Mouse (Mus musculus): ENCODE data around the gene Pcdh15. TPM values are rescaled to one million over a fixed set of nuclear protein-coding genes. Genes with fewer than 3 reads are reported as not detected.

Pcdh15 gene
- polyA plus RNA-seq, 1 experiment from 2014 or later, result 0.31 TPM

GRCm38 (mm10) chr10:74414945-74415344 is 1315.8 kb downstream of the Pcdh15 start:
- H3K4me1 ChIP-seq, result no peaks in the 10 kb centered on the region
- H3K4me3 ChIP-seq, result no peak overlapping the region
- DNase-seq (ENCODE audit: low spot score), result no peak
- H3K36me3 ChIP-seq, result no peaks in the 10 kb centered on the region
- H3K9me3 ChIP-seq (replicated peaks), result no peaks in the 10 kb centered on the region
- no peaks in the 10 kb centered on the region for H3K27me3 ChIP-seq (ENCODE audit: low read depth, poor library complexity, severe bottlenecking)
- H3K27ac ChIP-seq (replicated peaks), result no peak overlapping the region
- 88% methylated on average over 1 of the region's 1 CpGs for WGBS

- Histone ChIP-seq H3K27ac (replicated peaks) (no peak overlapping the region), H3K36me3 (no peaks in the 10 kb centered on the region), H3K4me1 (no peaks in the 10 kb centered on the region), H3K27me3 (ENCODE audit: low read depth, poor library complexity, severe bottlenecking) (no peaks in the 10 kb centered on the region), H3K4me3 (no peak overlapping the region), H3K9me3 (replicated peaks) (no peaks in the 10 kb centered on the region)
- DNase-seq (ENCODE audit: low spot score), result no peak
- WGBS, result 79% methylated on average over 4 of the region's 4 CpGs
These were observed 1316.2 kb downstream of the Pcdh15 start for GRCm38 (mm10) chr10:74415359-74415758.

- H3K27ac ChIP-seq (replicated peaks), result no peak overlapping the region
- H3K36me3 ChIP-seq, result no peaks in the 10 kb centered on the region
- H3K4me3 ChIP-seq, result no peak overlapping the region
- 90% methylated on average over 10 of the region's 10 CpGs for WGBS
- H3K4me1 ChIP-seq, result no peaks in the 10 kb centered on the region
- H3K27me3 ChIP-seq (ENCODE audit: low read depth, poor library complexity, severe bottlenecking), result no peaks in the 10 kb centered on the region
- no peaks in the 10 kb centered on the region for H3K9me3 ChIP-seq (replicated peaks)
- DNase-seq (ENCODE audit: low spot score), result no peak
These were observed 1316.8 kb downstream of the Pcdh15 start for GRCm38 (mm10) chr10:74415949-74416348.

- no peaks in the 10 kb centered on the region for H3K4me1 ChIP-seq
- H3K4me3 ChIP-seq, result no peak overlapping the region
- no peaks in the 10 kb centered on the region for H3K36me3 ChIP-seq
- no peak for DNase-seq (ENCODE audit: low spot score)
- WGBS, result 91% methylated on average over 11 of the region's 11 CpGs
- H3K9me3 ChIP-seq (replicated peaks), result no peaks in the 10 kb centered on the region
- H3K27me3 ChIP-seq (ENCODE audit: low read depth, poor library complexity, severe bottlenecking), result no peaks in the 10 kb centered on the region
- no peak overlapping the region for H3K27ac ChIP-seq (replicated peaks)
These were observed 1350.9 kb downstream of the Pcdh15 start for GRCm38 (mm10) chr10:74450069-74450468.

GRCm38 (mm10) chr10:74463972-74464371 is 1364.8 kb downstream of the Pcdh15 start:
- H3K4me3 ChIP-seq, result no peak overlapping the region
- DNase-seq (ENCODE audit: low spot score), result no peak
- 42% methylated on average over 2 of the region's 2 CpGs for WGBS
- no peaks in the 10 kb centered on the region for H3K4me1 ChIP-seq
- no peak overlapping the region for H3K27ac ChIP-seq (replicated peaks)
- H3K9me3 ChIP-seq (replicated peaks), result no peaks in the 10 kb centered on the region
- no peaks in the 10 kb centered on the region for H3K27me3 ChIP-seq (ENCODE audit: low read depth, poor library complexity, severe bottlenecking)
- no peaks in the 10 kb centered on the region for H3K36me3 ChIP-seq

- WGBS, result 92% methylated on average over 3 of the region's 3 CpGs
- H3K4me1 ChIP-seq, result no peaks in the 10 kb centered on the region
- no peak overlapping the region for H3K27ac ChIP-seq (replicated peaks)
- DNase-seq (ENCODE audit: low spot score), result no peak
- no peaks in the 10 kb centered on the region for H3K9me3 ChIP-seq (replicated peaks)
- H3K4me3 ChIP-seq, result no peak overlapping the region
- H3K36me3 ChIP-seq, result no peaks in the 10 kb centered on the region
- no peaks in the 10 kb centered on the region for H3K27me3 ChIP-seq (ENCODE audit: low read depth, poor library complexity, severe bottlenecking)
These were observed 1381.6 kb downstream of the Pcdh15 start for GRCm38 (mm10) chr10:74480779-74481178.

- no peak overlapping the region for H3K27ac ChIP-seq (replicated peaks)
- WGBS, result 81% methylated on average over 3 of the region's 3 CpGs
- no peaks in the 10 kb centered on the region for H3K36me3 ChIP-seq
- no peak overlapping the region for H3K4me3 ChIP-seq
- peaks cover 5% of the 10 kb centered on the region; the same call in 1 of the 2 replicates for H3K4me1 ChIP-seq
- no peak for DNase-seq (ENCODE audit: low spot score)
- H3K9me3 ChIP-seq (replicated peaks), result no peaks in the 10 kb centered on the region
- no peaks in the 10 kb centered on the region for H3K27me3 ChIP-seq (ENCODE audit: low read depth, poor library complexity, severe bottlenecking)
These were observed 1413.2 kb downstream of the Pcdh15 start for GRCm38 (mm10) chr10:74512315-74512714.

- peaks cover 5% of the 10 kb centered on the region; the same call in 1 of the 2 replicates for H3K4me1 ChIP-seq
- no peaks in the 10 kb centered on the region for H3K27me3 ChIP-seq (ENCODE audit: low read depth, poor library complexity, severe bottlenecking)
- H3K36me3 ChIP-seq, result no peaks in the 10 kb centered on the region
- H3K4me3 ChIP-seq, result no peak overlapping the region
- H3K9me3 ChIP-seq (replicated peaks), result no peaks in the 10 kb centered on the region
- DNase-seq (ENCODE audit: low spot score), result no peak
- H3K27ac ChIP-seq (replicated peaks), result no peak overlapping the region
These were observed 1414.6 kb downstream of the Pcdh15 start for GRCm38 (mm10) chr10:74513743-74514142.

- WGBS, result 87% methylated on average over 2 of the region's 2 CpGs
- H3K27ac ChIP-seq (replicated peaks), result no peak overlapping the region
- no peaks in the 10 kb centered on the region for H3K4me1 ChIP-seq
- H3K4me3 ChIP-seq, result no peak overlapping the region
- DNase-seq (ENCODE audit: low spot score), result no peak
- H3K27me3 ChIP-seq (ENCODE audit: low read depth, poor library complexity, severe bottlenecking), result no peaks in the 10 kb centered on the region
- H3K36me3 ChIP-seq, result no peaks in the 10 kb centered on the region
- no peaks in the 10 kb centered on the region for H3K9me3 ChIP-seq (replicated peaks)
These were observed 1439.2 kb downstream of the Pcdh15 start for GRCm38 (mm10) chr10:74538371-74538770.

- Histone ChIP-seq H3K9me3 (replicated peaks) (no peaks in the 10 kb centered on the region), H3K27ac (replicated peaks) (no peak overlapping the region), H3K4me3 (no peak overlapping the region), H3K4me1 (no peaks in the 10 kb centered on the region), H3K27me3 (ENCODE audit: low read depth, poor library complexity, severe bottlenecking) (no peaks in the 10 kb centered on the region), H3K36me3 (no peaks in the 10 kb centered on the region)
- 93% methylated on average over 2 of the region's 2 CpGs for WGBS
- no peak for DNase-seq (ENCODE audit: low spot score)
These were observed 1456.2 kb downstream of the Pcdh15 start for GRCm38 (mm10) chr10:74555326-74555725.

GRCm38 (mm10) chr10:74569603-74570002 is 1470.5 kb downstream of the Pcdh15 start:
- H3K4me1 ChIP-seq, result no peaks in the 10 kb centered on the region
- no peak overlapping the region for H3K27ac ChIP-seq (replicated peaks)
- no peaks in the 10 kb centered on the region for H3K27me3 ChIP-seq (ENCODE audit: low read depth, poor library complexity, severe bottlenecking)
- H3K36me3 ChIP-seq, result no peaks in the 10 kb centered on the region
- DNase-seq (ENCODE audit: low spot score), result no peak
- 78% methylated on average over 3 of the region's 3 CpGs for WGBS
- H3K4me3 ChIP-seq, result no peak overlapping the region
- no peaks in the 10 kb centered on the region for H3K9me3 ChIP-seq (replicated peaks)

GRCm38 (mm10) chr10:74579924-74580323 is 1480.8 kb downstream of the Pcdh15 start:
- no peaks in the 10 kb centered on the region for H3K4me1 ChIP-seq
- H3K9me3 ChIP-seq (replicated peaks), result no peaks in the 10 kb centered on the region
- no peaks in the 10 kb centered on the region for H3K27me3 ChIP-seq (ENCODE audit: low read depth, poor library complexity, severe bottlenecking)
- H3K4me3 ChIP-seq, result no peak overlapping the region
- H3K36me3 ChIP-seq, result no peaks in the 10 kb centered on the region
- H3K27ac ChIP-seq (replicated peaks), result no peak overlapping the region
- DNase-seq (ENCODE audit: low spot score), result no peak
- 92% methylated on average over 2 of the region's 2 CpGs for WGBS

- 81% methylated on average over 3 of the region's 3 CpGs for WGBS
- no peaks in the 10 kb centered on the region for H3K9me3 ChIP-seq (replicated peaks)
- no peaks in the 10 kb centered on the region for H3K36me3 ChIP-seq
- H3K4me3 ChIP-seq, result no peak overlapping the region
- no peak overlapping the region for H3K27ac ChIP-seq (replicated peaks)
- H3K27me3 ChIP-seq (ENCODE audit: low read depth, poor library complexity, severe bottlenecking), result no peaks in the 10 kb centered on the region
- no peak for DNase-seq (ENCODE audit: low spot score)
- no peaks in the 10 kb centered on the region for H3K4me1 ChIP-seq
These were observed 1492.7 kb downstream of the Pcdh15 start for GRCm38 (mm10) chr10:74591799-74592198.

GRCm38 (mm10) chr10:74607683-74608082 is 1508.5 kb downstream of the Pcdh15 start:
- no peaks in the 10 kb centered on the region for H3K9me3 ChIP-seq (replicated peaks)
- no peaks in the 10 kb centered on the region for H3K36me3 ChIP-seq
- peaks cover 12% of the 10 kb centered on the region for H3K4me1 ChIP-seq
- WGBS, result 77% methylated on average over 2 of the region's 2 CpGs
- no peak overlapping the region for H3K4me3 ChIP-seq
- DNase-seq (ENCODE audit: low spot score), result no peak
- no peaks in the 10 kb centered on the region for H3K27me3 ChIP-seq (ENCODE audit: low read depth, poor library complexity, severe bottlenecking)
- no peak overlapping the region for H3K27ac ChIP-seq (replicated peaks)

Data from midbrain, embryonic 10.5 days (tissue).